Mouse (Mus musculus): ENCODE results near the gene Lin52. TPM values are rescaled to one million over a fixed set of nuclear protein-coding genes. Genes with fewer than 3 reads are reported as not detected.
A peak's percentile ranks its signal among the peaks of the same experiment; 100 is the strongest.
"Not testable (repeated sequence)": the region's sequence is repeated elsewhere in the genome, so short reads cannot be mapped to it uniquely, and the experiment has no call there.

The Lin52 gene
- total RNA-seq, 2 experiments from 2014 or later, result 22.8 to 23.8 TPM

- no peak overlapping the region for H3K27ac ChIP-seq
- H3K4me3 ChIP-seq, result no peak overlapping the region
- TF ChIP-seq CTCF (IDR thresholded peaks at IDR 0.05), result no peak
- no peak for DNase-seq (ENCODE audit: extremely low spot score in 1 of 2, low spot score in 2 of 2)
- intact Hi-C loops (cut with DNase I), result no loop called here
Measured at GRCm38 (mm10) chr12:84524147-84525050, 73.2 kb downstream of the Lin52 start.

DNA sequence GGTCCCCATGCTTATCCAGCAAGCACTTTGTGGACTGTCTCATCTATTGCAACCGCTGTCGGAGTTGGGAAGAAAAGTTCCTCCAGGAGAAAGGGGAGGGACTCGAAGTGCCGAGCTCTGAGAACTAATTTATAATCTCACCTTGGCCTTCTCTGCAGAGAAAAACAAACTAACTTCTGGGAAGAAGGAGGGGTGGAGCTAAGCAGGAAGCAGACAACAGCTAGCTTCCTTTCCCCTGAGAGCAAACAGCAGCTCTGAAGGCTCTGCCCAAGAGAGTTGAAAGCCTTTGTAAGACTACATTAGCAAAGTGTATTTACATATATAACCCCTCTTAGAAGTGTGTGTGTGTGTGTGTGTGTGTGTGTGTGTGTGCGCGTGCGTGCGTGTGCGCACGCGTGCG is 74.2 kb downstream of the Lin52 start:
- intact Hi-C loops (cut with DNase I), result no loop called here
- TF ChIP-seq CTCF (IDR thresholded peaks at IDR 0.05), result no peak
- H3K27ac ChIP-seq, result no peak overlapping the region
- DNase-seq (ENCODE audit: extremely low spot score in 1 of 2, low spot score in 2 of 2), result no peak
- no peak overlapping the region for H3K4me3 ChIP-seq

DNA sequence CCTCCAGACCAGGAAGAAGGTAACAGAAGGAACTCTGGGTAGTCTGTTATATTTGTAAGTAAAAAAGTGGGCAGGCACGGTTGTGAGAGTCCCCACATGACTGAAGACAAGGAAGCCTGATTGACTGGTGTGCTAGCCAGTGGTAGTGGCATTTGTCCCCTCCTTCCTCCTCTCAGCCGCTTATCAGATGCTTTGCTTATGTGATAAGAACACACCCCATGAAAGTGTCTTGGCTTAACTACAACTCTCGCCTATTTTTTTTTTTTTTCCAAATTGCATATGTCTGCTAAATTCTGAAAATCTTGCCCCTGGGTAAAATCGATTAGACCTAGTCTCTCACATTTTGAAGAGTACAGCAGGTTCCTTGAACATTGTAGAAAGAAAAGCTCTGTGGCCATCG is 79.2 kb downstream of the Lin52 start:
- DNase-seq (ENCODE audit: extremely low spot score in 1 of 2, low spot score in 2 of 2), result no peak
- intact Hi-C loops (cut with DNase I), result no loop called here
- no peak overlapping the region for H3K4me3 ChIP-seq

DNA sequence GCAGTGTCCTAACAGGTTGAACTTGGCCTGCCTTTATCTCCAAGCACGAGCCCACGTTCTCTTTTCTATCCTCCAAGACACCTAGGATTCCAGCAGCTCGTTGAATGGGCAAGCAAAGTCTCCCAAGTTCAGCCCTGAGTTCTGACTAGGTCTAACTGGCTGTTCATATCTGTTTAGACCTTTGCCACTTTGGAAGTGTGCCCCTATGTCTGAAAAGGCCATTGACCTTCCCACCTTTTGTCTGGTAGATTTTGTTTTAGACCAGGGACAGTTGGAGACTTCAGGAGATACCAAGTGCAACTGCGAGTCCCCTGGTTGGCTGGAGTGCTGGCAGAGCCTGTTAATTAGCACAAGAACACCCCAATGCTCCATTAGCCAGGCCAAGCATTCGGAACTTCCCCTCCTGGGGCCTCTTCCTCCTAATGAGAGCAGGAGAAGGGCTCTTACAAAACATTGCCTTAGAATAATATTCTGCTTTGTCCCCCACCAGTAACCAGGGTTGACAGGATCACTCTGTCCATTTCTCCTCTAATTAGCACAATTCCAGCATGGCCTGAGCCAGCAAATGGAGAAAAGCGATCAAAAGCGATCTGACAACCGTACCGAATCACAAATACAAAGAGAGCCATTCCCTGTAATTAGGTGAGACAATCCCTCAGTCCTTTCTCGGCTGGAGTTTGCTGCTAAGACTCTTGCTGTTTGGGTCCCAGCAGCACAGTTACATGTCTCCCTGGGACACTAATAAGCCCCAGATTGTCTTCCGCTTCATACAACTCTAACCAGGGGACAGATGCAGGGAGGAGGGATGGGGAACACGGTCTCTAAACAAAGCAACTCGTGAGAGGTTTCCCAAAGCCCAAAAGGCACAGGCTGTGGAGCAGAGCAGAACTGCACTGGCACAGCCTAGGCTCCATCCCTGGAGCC is 80.9 kb downstream of the Lin52 start:
- intact Hi-C loops (cut with DNase I), result no loop called here
- peak in 1 of 2 experiments; percentile 22 for DNase-seq (ENCODE audit: extremely low spot score in 1 of 2, low spot score in 2 of 2)
- no peak for TF ChIP-seq CTCF (IDR thresholded peaks at IDR 0.05)
- no peak overlapping the region for H3K27ac ChIP-seq
- no peak overlapping the region for H3K4me3 ChIP-seq

More for the DNA sequence above, 79.2 kb downstream of the Lin52 start:
- no peak for TF ChIP-seq CTCF (IDR thresholded peaks at IDR 0.05)
- H3K27ac ChIP-seq, result no peak overlapping the region

DNA sequence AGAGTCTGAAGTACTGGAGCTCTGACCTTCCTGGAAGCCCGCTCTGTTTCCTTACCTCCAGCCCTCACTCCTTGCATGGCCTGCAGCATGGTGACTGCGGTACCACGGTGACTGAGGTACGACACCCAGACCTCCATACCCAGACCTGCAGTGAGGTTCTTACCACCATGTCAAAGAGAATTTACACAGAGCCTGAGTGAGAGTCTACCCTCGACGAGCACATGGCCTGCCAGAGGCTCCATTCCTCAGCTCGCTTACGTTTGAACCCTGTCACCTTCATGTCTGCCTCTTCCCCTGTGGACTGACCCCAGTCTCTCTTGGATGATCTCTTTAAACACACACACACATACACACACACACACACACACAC is 81.6 kb downstream of the Lin52 start:
- TF ChIP-seq CTCF (IDR thresholded peaks at IDR 0.05), result no peak
- no peak overlapping the region for H3K27ac ChIP-seq
- DNase-seq (ENCODE audit: extremely low spot score in 1 of 2, low spot score in 2 of 2), result no peak
- intact Hi-C loops (cut with DNase I), result no loop called here
- H3K4me3 ChIP-seq, result no peak overlapping the region

- TF ChIP-seq CTCF (IDR thresholded peaks at IDR 0.05), result no peak
- H3K4me3 ChIP-seq, result no peak overlapping the region
- no peak overlapping the region for H3K27ac ChIP-seq
- intact Hi-C loops (cut with DNase I), result no loop called here
- no peak for DNase-seq (ENCODE audit: extremely low spot score in 1 of 2, low spot score in 2 of 2)
Measured at GRCm38 (mm10) chr12:84533706-84534486, 82.7 kb downstream of the Lin52 start.

DNA sequence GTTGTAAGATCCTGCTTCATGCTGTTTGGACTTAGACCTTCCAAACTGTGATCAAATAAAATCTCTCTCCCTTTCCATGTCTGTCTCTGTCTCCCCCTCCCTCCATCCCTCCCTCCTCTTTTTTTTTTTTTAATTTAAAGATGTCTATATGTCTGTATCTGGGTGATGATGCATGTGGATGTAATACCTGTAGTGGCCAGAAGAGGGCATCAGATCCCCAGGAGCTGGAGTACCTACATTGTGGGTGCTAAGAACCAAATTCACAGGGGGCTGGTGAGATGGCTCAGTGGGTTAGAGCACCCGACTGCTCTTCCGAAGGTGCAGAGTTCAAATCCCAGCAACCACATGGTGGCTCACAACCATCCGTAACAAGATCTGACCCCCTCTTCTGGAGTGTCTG is 88.3 kb downstream of the Lin52 start:
- not testable (repeated sequence) for DNase-seq (ENCODE audit: extremely low spot score in 1 of 2, low spot score in 2 of 2); H3K27ac ChIP-seq; H3K4me3 ChIP-seq
- intact Hi-C loops (cut with DNase I), result loop anchor here (5.0 kb wide), 1 partner anchor 72 kb away; no protein-coding TSS in a partner anchor
- TF ChIP-seq CTCF (IDR thresholded peaks at IDR 0.05), result peak; percentile 42

GRCm38 (mm10) chr12:84541391-84541958 is 90.3 kb downstream of the Lin52 start:
- no peak overlapping the region for H3K27ac ChIP-seq
- H3K4me3 ChIP-seq, result no peak overlapping the region
- no peak for TF ChIP-seq CTCF (IDR thresholded peaks at IDR 0.05)
- intact Hi-C loops (cut with DNase I), result no loop called here
- DNase-seq (ENCODE audit: extremely low spot score in 1 of 2, low spot score in 2 of 2), result no peak

DNA sequence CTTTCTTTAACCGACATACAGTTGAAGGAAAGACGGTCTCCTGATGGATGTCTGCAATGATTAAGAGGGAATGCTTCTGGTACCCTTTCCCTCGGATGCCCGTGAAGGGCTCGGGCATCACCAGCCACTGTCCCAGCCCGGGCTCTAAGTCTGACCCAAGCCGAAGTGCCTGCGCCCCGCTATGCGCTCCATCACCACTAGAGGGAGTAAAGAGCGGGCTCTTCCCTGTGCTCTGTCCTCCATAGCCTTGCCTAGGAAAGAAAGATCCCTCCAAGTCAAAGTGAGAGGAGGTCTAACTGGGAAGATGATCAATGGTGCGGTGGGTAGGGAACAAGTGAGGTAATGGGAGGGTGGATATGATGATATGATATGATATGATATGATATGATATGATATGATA is 94.8 kb downstream of the Lin52 start:
- peak; percentile 55 to 65 for DNase-seq (ENCODE audit: extremely low spot score in 1 of 2, low spot score in 2 of 2)
- H3K27ac ChIP-seq, result no peak overlapping the region
- TF ChIP-seq CTCF (IDR thresholded peaks at IDR 0.05), result peak; percentile 98
- intact Hi-C loops (cut with DNase I), result loop anchor here (2.0 kb wide), 1 partner anchor 43 kb away; no protein-coding TSS in a partner anchor
- H3K4me3 ChIP-seq, result no peak overlapping the region

DNA sequence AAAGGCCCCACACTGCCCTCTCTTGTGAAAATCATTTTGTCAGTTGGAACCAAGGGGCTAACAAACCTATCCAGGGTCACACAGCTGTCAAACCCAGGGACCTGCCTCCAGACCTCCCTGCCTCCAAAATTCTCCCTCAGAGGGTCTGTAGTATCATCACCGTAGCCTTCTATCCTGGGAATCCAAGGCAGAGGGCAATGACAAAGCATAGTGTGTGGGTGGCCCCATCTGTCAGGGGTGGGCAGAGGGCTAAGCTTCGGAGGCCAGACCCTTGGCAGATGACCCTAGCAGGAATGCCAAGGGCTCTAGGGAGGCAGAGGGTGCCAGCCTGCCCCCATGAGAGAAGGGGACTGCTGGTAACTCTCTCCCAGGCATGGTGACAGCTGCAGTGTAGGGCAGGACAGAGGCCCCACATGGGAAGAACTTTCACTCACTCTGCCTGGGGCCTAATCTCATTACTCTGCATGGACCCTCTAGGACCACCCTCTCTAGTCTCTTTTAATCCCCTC is 95.4 kb downstream of the Lin52 start:
- Histone ChIP-seq H3K4me3 (no peak overlapping the region), H3K27ac (no peak overlapping the region)
- TF ChIP-seq CTCF (IDR thresholded peaks at IDR 0.05), result no peak
- intact Hi-C loops (cut with DNase I), result loop anchor here (2.0 kb wide), 1 partner anchor 42 kb away; no protein-coding TSS in a partner anchor
- DNase-seq (ENCODE audit: extremely low spot score in 1 of 2, low spot score in 2 of 2), result no peak

DNA sequence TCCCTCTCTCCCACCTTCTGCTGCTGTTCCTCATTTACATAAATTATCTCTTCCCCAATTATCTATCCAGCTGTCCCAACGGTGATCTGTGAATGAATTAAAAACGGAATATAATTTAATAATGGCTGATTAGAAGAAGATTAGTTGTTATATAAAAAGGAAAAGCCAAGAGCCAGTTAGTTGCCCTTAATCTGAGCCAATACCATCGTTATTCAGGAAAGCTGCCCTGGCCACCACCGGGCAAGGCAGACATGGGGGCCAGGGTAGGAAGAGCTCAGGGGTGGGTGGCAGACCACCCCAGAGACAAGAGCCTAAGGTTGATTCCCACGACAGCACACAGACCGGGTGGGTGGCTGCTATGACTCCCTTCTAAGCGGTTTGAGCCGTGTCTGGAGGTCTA is 97.0 kb downstream of the Lin52 start:
- H3K4me3 ChIP-seq, result no peak overlapping the region
- intact Hi-C loops (cut with DNase I), result no loop called here

More for the DNA sequence above, 97.0 kb downstream of the Lin52 start:
- DNase-seq (ENCODE audit: extremely low spot score in 1 of 2, low spot score in 2 of 2), result no peak
- no peak for TF ChIP-seq CTCF (IDR thresholded peaks at IDR 0.05)
- H3K27ac ChIP-seq, result no peak overlapping the region

Data from left cerebral cortex, adult 2 months (tissue).